Mouse (Mus musculus) right cerebral cortex, postnatal 4 days (tissue): ENCODE measurements around the gene E130308A19Rik.

Experiments
- DNase-seq: peaks from one replicate; pipeline ENCODE4 v3.0.0-alpha.2; 2022

Gene E130308A19Rik

DNA sequence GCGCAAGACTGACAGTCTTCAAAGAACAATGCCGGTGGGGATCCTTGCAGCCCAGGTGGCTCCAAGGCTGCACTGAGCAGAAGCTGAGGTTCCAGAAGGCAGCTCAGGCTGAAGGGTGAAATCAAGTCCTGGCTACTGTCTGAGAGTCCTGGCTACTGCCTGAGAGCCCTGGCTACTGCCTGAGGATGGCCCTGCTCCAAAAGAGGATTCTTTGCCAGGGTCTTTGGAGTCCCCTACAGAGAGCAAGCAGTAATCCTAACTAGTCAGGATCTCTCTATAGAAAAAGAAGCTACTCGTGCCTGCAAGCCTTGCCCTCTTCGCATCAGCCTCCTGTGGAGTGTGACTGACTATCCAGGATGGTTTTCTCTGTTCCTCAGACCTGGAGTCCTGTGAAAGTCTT is 60.7 kb downstream of the E130308A19Rik start:
- DNase-seq: no peak

DNA sequence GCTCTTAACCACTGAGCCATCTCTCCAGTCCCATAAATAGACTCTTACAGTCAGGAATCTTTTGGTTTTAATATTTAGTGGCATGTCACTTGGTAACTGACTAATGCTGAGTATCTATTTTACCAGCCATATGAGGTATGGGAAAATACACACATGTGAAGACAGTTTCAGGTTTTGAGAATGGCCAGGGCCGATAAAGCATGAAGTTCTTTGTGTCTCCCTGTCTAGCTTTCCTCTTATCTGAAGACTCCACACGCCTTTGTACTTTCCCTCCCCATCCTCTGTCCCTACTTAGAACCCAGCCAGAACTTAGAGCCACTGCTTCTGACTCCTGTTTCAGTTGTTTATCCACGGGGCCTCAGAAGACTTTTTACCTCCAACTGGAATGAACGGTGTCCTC is 63.0 kb downstream of the E130308A19Rik start:
- no peak for DNase-seq

DNA sequence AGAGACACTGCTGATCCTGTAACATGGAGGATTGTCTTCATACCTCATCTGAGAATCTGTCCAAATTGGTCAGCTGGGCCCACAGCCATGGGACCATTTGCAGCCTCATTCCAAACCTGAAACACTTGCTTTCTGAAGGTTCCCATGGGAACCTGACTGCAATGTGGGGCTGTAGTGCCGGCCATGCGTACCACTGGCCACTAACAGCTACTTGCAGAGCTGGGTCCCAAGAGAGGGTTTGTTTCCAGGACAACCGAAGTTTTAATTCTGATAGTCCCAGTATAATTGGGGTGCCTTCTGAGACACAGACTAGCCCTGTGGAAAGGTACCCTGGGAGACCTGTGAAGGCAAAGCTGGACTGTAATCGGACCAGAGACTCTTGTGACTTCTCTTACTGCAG is 64.1 kb downstream of the E130308A19Rik start:
- no peak for DNase-seq

DNA sequence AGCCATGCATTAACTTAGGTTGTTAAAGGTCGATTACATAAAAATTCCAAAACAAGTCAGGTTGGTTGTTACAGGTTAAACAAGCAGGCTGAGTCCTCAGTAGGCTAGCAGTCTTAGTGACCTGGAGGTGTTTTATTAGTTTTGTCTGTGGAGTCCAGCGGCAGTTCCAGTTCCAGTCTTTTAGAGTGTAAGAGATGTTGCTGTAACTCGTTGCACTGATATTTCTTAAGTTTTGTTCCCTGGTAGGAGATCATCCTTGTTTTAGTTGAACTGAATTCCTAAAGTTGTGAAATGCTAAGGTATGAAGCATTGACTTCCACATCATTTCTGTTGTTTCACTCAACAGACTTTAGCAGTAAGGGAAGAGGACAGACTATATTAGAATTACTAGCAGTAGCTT is 70.8 kb downstream of the E130308A19Rik start:
- DNase-seq: no peak

DNA sequence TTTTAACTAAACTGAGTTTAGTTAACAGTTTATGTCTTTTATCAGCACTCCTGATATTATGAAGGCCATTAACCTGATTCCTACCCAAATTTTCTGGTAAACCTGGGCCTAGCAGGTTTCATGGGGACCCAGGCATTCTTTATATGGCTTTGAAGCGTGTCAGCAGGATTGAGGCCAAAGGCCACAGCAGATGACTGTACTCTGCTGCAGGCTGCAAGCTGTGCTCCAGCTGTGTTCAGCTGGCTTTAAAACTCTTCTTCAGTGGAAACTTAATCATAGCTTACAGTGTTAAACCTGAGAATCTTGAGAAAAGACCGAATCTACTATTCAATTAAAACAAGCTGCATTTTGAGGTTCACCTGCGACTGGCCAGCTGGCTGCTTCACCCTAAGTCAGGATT is 71.9 kb downstream of the E130308A19Rik start:
- DNase-seq: no peak

DNA sequence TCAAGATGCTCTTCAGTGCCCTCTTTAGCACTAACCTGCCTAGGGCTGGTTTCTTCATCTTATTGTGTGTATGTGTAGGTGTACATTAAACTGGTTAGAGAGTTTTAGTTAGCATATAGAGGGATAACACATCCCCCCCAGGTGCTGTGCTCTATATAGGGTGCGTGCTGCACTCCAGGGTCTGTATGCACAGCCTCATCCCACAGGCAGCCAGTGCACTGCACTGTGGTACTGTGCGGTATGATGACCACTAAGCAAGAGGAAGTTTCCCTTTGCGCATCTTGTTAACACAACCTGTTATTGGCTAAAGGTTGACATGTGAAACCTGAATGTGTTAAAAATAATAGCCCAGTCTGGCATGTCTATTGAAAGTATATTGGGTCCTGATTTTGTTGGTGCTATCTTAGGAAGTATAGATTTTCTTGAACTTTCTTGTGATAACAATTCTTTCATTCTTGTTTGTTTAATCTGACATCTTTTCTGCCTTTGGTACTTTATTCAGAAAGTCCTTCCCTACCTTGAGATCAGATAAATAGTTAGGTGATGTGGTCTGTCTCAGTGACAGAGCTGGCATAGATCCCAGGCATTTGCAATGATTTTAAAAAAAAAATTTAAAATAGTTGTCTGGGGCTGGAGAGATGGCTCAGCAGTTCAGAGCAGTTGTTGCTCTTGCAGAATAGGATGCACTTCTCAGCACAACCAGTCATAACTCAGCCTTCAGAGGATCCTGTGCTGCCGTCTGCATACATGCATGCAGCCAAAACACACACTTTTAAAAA is 73.2 kb downstream of the E130308A19Rik start:
- DNase-seq: no peak

DNA sequence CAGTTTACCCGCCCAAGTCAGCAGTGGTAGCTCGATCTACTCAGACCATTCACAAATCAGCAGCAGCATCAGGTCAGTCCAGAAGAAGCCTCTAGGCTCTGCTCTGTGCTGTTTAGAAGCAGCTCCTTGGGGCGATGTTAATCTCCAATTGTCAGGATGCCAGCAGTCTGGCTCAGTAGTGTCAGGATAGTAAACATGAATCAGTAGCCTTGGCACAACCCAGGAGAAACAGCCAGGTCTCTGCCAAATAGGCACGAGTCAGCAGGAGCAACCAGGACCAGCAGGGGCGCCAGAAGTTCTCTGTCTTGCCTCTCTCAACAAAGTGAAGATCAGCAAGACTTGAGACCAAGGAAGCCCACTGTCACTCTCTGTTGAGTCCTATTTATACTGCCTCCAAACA is 83.3 kb downstream of the E130308A19Rik start:
- DNase-seq: no peak

DNA sequence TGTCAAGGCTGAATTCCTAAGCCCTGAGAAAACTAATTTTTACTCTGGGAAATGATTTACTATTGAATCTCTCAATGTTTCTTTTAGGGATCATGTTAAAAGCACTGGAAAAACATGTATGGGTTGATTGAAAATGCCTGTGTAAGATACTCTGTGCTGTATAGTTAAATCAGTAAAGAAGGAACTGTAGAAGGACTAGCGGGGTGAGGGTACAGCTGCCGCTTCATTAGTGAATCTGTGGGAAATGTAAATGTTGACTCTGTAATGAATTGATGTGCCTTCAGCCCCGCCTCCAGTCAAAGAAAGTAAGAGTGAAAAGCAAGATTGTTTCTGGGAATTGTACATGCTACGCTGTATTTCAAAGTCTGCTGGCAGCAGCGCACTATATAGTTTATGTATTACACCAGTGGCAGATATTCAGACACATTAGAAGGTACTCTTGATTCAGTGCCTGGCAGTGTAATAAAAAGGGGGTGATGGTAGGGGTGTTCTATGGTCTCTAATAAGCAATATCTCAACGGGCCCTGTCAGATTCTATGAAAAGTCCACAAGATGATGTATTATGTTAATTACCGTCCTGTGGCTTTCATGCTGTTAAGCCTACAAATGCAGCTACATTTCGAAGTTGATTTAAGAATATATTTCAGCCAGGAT is 84.9 kb downstream of the E130308A19Rik start:
- DNase-seq: no peak

DNA sequence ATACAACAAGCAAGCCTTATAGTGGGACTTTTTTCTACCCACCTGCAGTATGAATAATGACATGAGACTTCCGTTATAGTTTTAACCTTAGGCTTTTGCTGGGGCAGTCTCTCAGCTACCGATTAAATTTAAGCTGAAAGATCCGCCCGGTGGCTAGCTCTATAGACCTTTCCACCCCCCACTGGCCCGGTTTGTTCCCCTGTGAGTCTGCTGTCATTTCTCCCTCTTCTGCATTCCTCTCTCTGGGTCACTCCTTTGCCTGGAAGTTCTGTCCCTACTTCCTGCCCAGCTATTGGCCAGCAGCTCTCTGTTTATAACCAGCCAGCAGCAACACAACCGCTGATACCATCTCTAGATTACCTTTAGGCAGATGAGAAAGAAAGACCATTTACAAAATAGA is 86.4 kb downstream of the E130308A19Rik start:
- DNase-seq: no peak

DNA sequence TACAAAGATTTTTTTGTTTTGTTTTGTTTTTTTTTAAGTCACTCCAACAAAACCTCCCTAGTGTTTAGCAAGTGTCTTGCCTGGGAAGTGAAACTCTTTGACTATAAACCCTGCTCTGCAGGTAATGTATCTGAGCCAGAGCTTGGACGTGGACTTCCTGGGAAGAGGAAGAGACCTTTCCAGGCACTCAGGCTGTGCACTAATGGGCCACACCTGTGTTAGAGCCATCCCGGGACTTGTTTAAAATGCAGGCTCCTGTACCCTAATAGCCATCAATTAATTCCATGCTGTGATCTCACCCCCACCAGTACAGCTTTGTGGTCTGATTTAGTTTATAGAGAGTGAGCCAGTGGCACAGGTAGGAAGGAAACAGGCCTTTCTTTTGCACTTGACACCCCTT is 86.9 kb downstream of the E130308A19Rik start:
- DNase-seq: no peak

DNA sequence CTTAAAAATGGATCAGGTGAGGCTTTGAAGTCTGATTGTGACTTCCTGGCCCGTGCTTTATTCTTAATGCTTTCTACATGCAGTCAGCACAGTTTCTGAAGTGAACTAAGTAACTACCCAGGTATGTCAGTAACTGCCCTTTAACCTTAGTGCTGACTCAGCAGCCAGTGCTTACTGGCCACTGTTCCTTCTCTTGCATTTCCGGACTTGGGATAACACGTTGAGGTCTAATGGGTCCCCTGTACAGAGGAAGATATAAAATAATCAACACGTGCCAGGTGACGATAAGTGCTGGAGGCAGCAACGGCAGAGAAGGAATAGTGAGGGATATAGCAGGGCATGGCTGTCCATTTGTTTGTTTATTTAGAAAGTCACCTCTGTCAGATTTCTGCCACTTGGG is 88.5 kb downstream of the E130308A19Rik start:
- no peak for DNase-seq

DNA sequence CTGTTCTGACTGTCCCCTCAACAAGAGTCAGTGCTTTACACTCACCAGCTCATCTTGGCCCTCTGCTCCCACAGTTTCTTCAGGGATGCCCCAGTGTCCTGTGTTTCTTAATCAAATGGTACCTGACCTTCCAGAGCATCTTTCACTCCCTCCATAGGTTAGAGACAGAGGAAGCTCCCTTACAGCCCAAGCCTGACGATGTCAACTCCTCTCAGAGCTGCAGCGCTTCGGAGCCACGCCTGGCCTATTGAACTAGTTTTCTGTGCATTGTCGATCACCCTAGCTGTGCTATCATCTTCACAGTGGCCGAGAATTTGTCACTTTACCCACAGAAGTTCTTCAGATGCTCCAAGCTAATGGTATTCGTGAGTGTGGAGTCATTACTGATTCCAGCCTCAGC is 88.9 kb downstream of the E130308A19Rik start:
- DNase-seq: no peak

DNA sequence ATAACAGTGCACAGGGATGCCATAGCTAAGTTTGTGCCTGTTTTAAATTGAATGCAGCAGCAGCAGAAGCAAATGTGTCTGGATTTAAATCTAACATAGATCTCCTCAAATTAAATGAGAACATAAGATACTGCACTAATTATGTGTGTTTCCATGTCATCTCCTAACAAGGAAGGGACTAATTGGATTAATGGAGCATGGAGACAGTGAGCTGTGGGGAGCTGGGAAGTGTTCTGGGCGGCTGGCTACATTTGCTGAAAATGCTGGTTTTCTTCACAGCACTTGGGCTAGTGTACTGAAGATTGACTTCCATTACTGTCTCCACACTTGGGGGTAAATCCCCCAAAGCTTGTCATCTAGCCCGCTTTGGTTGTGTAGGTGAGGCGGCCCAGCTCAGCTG is 89.5 kb downstream of the E130308A19Rik start:
- no peak for DNase-seq

DNA sequence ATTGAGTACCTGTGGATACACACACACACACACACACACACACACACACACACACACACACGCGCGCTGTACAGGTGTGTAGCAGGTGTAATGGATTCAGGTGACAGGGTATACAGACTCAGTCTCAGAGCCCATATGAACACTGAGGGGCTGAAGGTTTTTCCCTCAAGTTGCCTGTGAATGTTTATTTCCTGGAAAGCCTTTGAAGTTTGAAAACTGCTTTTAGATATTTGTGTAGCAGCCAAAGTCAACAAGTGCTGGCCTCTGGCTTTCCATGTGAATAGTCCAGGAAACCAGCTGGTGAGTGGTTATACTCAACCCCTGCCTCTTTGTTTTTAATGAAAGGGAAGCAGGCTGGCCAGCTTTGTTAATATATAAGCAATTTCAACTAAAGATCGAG is 91.3 kb downstream of the E130308A19Rik start:
- DNase-seq: no peak

DNA sequence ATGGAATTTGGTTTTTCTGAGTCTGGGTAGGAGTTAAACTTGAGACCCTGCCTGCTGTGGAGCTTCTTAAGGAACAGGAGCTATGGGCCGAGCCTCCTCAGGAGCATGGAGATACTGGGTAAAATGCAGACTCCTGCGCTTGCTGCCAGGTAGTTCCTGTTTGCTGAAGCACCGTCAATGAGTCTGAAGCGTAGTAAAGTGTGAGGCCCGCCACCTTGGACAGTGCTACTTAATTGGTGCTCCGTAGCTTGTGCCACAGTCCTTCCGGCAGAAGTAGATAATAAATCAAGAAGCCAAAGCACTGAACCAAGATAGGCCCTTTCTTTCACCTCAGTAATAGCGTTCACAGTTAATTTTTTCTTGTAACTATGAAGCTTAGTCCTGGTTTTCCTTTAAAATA is 92.5 kb downstream of the E130308A19Rik start:
- DNase-seq: no peak

DNA sequence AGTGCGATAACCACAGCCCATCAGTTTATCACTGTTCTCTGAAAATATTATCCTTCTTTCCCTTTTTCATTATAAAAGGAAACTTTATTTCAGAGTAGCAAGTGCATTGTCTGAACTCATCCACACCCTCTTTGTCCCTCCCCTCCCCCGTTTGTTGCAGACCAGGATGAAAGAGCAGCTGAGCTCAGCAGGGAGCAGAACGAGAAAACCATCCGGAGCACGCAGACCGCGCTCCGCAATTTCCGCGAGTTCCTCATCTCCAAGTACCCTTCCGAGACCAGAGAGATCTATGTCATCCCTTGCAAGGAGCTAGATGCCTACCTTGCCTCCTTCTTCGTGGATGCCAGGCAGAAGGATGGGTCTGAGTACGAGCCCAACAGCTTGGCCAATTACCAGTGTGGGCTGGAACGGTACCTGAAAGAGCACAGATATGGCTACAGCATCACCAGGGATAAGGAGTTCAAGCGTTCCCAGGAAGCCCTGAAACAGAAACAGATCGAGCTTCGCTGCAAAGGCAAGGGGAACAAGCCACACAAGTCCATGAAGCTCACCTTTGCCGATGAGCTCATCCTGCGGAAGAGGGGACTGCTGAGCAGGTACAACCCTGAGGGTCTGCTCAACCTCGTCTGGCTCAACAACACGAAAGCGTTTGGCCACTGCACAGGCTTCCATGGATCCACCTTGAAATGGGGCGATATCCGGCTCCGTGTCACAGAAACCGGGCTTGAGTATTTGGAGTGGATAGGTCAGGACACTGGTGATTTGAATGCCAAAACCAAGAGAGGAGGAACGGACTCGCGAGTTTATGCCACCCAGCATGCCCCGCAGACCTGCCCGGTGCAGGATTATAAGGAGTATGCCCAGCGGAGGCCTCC is 93.7 kb downstream of the E130308A19Rik start:
- no peak for DNase-seq

DNA sequence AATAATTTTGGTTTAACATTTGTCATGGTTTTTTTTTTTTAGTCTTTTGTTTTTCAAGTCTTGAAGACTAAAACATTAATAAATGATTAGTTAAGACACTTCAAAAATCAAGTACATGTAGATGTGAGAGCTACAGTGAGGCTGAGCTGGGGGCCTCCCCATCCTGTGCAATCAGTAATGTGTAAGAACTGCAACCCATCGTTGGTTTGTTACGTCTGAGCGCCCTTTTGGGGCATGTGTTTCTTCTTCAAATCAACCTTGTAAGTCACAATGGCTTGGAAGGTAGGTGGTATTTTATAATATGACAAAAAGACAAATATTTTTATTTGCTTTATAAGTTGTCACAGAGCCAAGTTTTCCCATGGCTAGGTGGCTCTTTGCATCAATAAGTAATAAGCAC is 95.8 kb downstream of the E130308A19Rik start:
- no peak for DNase-seq

DNA sequence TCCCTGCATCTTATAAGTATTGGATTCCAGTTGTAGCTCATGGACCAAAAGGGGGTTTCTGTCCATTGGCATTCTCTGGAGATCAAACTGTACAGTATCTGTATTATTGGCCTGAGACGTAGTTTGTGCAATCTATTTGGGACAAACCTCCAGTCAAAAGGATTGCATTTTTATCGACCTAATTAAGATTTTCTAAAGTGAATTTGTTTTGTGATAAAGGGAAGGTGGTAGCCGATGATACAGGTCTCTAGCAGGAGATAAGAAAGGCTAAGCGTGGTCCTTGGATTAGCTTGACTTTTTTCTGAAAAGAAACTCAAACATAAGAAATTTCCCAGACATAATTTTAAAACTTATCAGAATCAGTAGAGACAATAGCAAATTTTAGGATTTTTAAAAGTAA is 99.6 kb downstream of the E130308A19Rik start:
- DNase-seq: no peak

DNA sequence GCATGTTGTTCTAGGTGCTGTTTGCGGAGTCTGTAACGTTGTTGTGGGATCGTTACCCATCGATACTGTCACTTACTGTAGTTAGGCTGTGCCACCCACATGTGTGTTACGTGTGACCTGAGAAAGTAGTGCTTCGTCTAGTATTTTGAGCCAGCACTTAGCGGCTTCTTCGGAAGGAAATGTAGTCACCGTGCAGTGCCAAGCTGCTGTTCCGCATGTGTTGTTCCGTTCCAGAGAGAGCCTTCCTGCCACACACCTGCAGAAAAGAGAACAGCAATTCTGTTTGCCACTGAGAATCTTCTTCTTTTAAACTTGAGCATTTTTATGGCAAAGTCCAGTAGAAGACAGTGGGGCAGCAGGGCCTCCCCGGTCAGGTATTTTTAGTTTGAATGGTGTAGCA is 100.5 kb downstream of the E130308A19Rik start:
- DNase-seq: no peak

DNA sequence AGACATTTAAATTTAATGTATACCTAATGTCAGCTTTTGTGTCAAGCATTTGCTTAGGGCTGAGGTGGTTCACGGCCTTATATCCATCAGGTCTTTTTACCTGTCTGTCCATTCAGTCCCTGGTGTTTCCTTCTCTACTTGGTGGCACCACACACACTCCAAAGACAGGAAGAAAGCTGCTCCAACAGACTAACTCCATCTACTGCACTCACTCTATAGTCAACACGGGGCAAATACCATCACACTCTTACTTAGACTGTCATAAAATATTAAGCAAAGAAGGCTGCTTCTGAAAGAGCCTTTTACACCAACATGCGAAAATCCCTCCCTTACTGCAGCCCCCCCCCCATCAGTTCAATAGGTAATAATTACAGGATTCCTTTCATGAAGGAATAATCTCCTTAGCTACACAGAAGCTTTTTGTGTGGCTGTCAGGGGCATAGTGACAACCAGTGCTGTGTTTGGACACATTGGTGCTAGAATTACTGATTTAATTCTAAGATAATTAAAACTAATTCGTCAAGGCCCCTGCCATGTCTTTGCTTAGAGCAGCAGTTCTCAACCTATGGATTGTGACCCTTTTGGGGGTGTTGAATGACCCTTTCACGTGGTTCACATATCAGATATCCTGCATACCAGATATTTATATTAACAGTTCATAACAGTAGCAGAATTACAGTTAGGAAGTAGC is 101.3 kb downstream of the E130308A19Rik start:
- DNase-seq: no peak

DNA sequence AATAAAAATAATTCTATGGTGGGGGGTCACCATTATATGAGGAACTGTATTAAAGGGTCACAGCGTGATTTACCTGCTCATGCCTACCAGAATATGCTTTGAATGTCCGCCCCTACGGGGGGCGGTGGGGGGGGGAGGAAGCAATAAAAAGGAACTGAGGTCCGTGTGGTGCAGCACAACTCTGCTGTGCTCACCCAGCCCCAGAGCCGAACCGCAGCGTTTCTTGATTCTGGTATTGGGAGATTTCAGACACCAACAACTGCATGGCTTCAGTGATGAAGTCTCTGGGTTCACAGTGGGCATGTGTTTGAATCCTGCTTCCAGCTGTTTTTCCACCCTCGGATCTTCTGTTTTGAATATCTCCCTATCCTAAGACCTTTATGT is 101.9 kb downstream of the E130308A19Rik start:
- DNase-seq: no peak

DNA sequence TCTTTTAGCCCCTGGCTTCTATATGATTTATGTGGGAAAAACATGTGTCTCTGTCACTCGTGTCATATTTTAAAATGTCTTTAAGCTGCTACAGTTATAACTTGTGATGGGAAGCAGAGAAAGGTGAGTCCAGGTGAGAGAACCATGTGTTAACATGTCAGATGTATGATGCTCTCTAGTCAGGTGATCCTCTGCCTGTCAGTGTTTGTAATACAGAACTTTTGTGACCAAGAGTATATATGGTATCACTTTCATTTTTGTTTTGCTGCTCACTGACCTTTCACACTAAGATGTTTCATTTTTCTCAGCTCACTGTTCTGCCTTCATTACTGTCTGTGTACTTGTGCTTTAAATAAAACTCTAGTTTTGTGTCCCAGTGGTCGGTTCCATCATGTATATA is 102.8 kb downstream of the E130308A19Rik start:
- no peak for DNase-seq

DNA sequence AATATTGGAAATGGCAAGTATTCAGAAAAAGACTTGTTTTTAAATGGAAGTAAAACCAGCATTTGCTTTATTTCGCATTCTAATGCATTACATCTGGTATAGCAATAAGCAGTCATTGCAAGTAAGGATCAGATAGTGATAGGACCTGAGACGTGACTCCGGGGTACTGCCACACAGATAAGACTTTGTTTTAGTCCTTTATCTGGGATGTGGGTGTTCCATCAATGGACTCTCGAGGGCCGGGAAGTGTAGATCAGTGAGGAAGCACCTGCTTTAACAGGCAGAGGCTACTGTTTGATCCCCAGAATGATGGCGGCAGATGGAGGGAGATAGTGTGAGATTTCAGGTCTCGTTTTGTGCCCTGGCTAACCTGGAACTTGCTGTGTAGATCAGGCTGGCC is 105.5 kb downstream of the E130308A19Rik start:
- DNase-seq: no peak
